Mouse (Mus musculus): ENCODE measurements around the gene Olfr1174-ps.

The Olfr1174-ps gene

DNA sequence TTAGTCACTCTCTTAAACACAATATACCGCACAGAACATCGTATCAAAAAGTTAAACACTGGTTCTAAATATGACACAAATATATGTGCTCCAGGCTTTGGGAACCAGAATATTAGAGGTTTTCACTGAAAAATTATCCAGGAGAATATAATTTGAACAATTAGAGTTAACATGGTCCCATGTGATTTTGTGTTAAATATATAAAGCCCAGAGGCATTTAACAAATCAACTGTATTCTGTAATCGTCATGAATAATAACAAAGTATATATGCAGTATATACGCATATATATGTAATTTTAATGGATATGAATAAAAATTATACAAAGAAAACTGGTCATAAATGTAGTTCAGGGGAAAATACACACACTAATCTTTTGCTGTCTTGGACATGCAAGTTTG is at the start of gene Olfr1174-ps:
Gene Olfr1174-ps (minus strand): TSS at position 101 of the 400 bp plus-strand sequence.
- no peak for DNase-seq

DNA sequence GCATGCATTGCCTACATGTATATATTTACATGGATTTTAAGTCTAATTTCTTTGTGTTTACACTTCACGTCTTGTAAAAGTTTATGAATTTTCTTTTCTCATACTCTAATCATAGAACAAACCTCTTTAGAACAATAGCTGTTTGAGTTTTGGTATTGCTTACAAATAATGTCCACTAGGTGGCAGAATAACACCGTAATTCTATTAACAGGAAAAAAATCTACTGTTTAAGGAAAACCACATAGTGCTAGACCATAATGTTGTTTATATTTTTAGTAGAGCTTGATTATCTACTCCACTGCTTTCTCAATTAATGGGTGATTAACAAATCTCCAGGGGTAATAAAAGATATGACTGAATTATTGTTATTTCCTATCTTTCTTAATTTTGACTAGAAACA is 41.4 kb upstream of the Olfr1174-ps start:
- DNase-seq = no peak

DNA sequence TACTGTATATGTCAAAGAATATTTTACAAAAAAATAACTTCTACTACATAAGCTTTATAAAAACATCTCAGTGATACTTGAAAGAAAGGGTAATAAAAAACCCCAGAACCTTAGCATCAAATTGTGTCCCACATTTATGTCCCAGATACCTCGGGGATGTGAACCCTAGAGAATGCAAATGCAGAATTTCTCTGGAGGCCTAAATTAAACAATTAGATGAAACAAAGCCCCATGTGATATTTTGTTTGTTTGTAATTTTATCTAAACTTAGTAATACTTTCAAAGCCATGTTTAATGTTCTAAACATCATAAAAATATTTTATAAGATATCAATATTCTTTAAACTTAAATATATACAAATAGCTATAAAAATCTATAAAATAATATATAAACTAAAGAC is 31.5 kb upstream of the Olfr1174-ps start, which contains the start of gene Olfr1177-ps:
Gene Olfr1177-ps (minus strand): TSS at position 101 of the 400 bp plus-strand sequence.
- no peak for DNase-seq

DNA sequence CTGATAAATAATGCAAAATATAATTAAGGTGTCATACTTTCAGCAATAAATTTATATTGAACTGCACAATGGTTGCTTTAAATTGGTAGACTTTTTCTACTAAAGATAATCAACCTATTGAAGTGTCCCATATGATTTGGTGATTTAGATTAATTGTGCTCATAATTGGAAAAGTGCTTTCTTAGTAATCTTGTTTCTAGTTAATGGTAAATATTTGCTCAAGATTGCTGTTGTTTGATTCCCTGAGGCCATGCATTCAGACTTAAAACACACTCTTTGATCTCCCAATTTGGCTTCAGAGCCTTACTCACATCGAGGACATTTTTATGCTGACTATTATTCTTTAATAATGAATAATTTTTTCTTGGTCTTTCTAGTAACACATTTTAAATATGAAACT is 21.5 kb upstream of the Olfr1174-ps start, which contains the start of gene Olfr1176:
Gene Olfr1176 (plus strand): TSS at position 301 of the 400 bp plus-strand sequence.
- DNase-seq = no peak

DNA sequence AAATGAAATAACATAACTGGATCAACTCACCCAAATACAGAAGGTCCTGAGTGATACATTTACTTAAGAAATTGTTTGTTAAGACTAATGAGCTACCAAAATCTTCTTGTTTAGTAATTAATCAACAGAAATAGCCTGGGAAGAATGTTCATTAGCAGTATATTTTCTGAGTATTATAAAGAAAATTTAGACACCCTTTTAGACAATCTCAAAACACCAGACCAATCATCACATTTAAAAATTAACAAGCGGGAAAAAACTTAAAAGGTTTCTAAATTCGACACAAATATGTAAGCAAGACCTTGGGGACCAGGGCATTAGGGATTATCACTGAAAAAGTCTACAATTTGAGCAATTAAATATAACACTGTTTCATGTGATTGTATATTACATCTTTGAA is 12.2 kb upstream of the Olfr1174-ps start, which contains the start of gene Olfr1175-ps:
Gene Olfr1175-ps (minus strand): TSS at position 101 of the 400 bp plus-strand sequence.
- no peak for DNase-seq

DNA sequence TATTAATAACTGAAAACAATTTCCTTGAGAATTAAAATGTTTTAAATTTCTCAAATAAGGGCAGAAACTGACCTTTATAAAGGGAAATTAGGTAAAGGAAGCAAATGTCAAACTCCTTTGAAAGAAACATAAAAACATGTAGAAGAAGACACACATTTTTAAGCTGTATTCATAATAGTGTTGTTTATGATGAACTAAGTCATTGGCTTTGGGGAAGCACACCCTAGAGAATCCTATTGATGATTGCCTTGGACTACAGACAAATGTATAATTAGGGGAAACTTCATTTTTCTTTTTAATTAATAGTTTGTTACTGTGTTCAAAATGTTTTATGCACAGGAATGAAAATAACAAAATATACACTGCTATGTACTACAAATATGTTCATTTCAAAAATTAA is 35.2 kb downstream of the Olfr1174-ps start, which contains the start of gene Olfr1173:
Gene Olfr1173 (minus strand): TSS at position 101 of the 400 bp plus-strand sequence.
- no peak for DNase-seq
